Mouse (Mus musculus) brain, embryonic 14.5 days (tissue): ENCODE results near the gene Tex264.

ENCODE experiments used
- CTCF ChIP-seq: fragments of 200-500 bp; IDR thresholded peaks from 2 replicates; pipeline ENCODE4 v1.5.1; 2012; ENCODE audit warnings: inconsistent platforms, mild to moderate bottlenecking, moderate library complexity, borderline replicate concordance; ENCODE audit not compliant: insufficient read depth, insufficient read length; ENCODE audit errors: extremely low read depth
- POLR2A ChIP-seq: fragments of 200-500 bp; IDR thresholded peaks from 2 replicates; pipeline ENCODE4 v1.6.1; 2012; ENCODE audit warnings: mild to moderate bottlenecking, inconsistent platforms, borderline replicate concordance; ENCODE audit not compliant: poor library complexity, insufficient read depth, insufficient read length, severe bottlenecking; ENCODE audit errors: extremely low read depth

GRCm38 (mm10) chr9:106675965-106676364 is 9.8 kb downstream of the Tex264 start:
- TF ChIP-seq POLR2A (no peak), CTCF (no peak)
